Mouse (Mus musculus) kidney, adult 18-20 months (tissue): ENCODE results near the gene Cemip.
A peak's percentile ranks its signal among the peaks of the same experiment; 100 is the strongest.
"Not testable (repeated sequence)": the region's sequence is repeated elsewhere in the genome, so short reads cannot be mapped to it uniquely, and the experiment has no call there.

Experiments used
- DNase-seq: peaks from one replicate; pipeline ENCODE4 v3.0.0; 2021

Cemip gene

GRCm38 (mm10) chr7:84086039-84086829, at the start of gene Cemip:
Gene Cemip (minus strand): TSS chr7:84086502.
- DNase-seq, result peak; percentile 87

- peak; percentile 92 for DNase-seq
These were observed 46.4 kb upstream of the Cemip start for GRCm38 (mm10) chr7:84132704-84133103.

- DNase-seq, result no peak
These were observed 45.4 kb upstream of the Cemip start for GRCm38 (mm10) chr7:84131736-84132135.

- DNase-seq, result peak; percentile 66
These were observed 42.4 kb upstream of the Cemip start for GRCm38 (mm10) chr7:84128661-84129060.

GRCm38 (mm10) chr7:84125730-84126129, 39.4 kb upstream of the Cemip start:
- DNase-seq, result no peak

- not testable (repeated sequence) for DNase-seq
These were observed 37.3 kb upstream of the Cemip start for GRCm38 (mm10) chr7:84123651-84124050.

GRCm38 (mm10) chr7:84121778-84122177, 35.5 kb upstream of the Cemip start:
- DNase-seq, result no peak

GRCm38 (mm10) chr7:84120142-84120760, 33.9 kb upstream of the Cemip start:
- DNase-seq, result no peak

GRCm38 (mm10) chr7:84119216-84120105, 33.2 kb upstream of the Cemip start:
- DNase-seq, result no peak

GRCm38 (mm10) chr7:84117543-84118122, 31.3 kb upstream of the Cemip start:
- no peak for DNase-seq

- no peak for DNase-seq
These were observed 30.6 kb upstream of the Cemip start for GRCm38 (mm10) chr7:84116621-84117542.

GRCm38 (mm10) chr7:84115385-84115784, 29.1 kb upstream of the Cemip start:
- no peak for DNase-seq

- DNase-seq, result no peak
These were observed 28.5 kb upstream of the Cemip start for GRCm38 (mm10) chr7:84114775-84115174.

- DNase-seq, result no peak
These were observed 26.7 kb upstream of the Cemip start for GRCm38 (mm10) chr7:84113035-84113390.

GRCm38 (mm10) chr7:84112351-84113034, 26.2 kb upstream of the Cemip start:
- no peak for DNase-seq

- DNase-seq, result no peak
These were observed 25.5 kb upstream of the Cemip start for GRCm38 (mm10) chr7:84111716-84112350.

- DNase-seq, result no peak
These were observed 20.6 kb upstream of the Cemip start for GRCm38 (mm10) chr7:84106942-84107341.

- no peak for DNase-seq
These were observed 16.3 kb upstream of the Cemip start for GRCm38 (mm10) chr7:84102589-84102988.

- DNase-seq, result no peak
These were observed 14.4 kb upstream of the Cemip start for GRCm38 (mm10) chr7:84100672-84101071.

- DNase-seq, result no peak
These were observed 11.8 kb upstream of the Cemip start for GRCm38 (mm10) chr7:84098098-84098497.

GRCm38 (mm10) chr7:84096501-84096900, 10.2 kb upstream of the Cemip start:
- DNase-seq, result peak; percentile 71
